Mouse (Mus musculus) embryonic stem cell, embryonic (primary cell): Measurements from ENCODE around the gene Cdk18.

Source experiments
- CTCF ChIA-PET, 4 experiments: fragments of 300-600 bp in 2 of 4; fragments of 350-600 bp in 2 of 4; sonication (Branson Sonifier 250); formaldehyde crosslinking; loops; one replicate each; lab custom pipeline; 2022; ENCODE audit warnings: inconsistent platforms in 2 of 4; lab: Charles Lee
- POLR2A ChIA-PET, 4 experiments: fragments of 300-600 bp in 2 of 4; fragments of 350-600 bp in 2 of 4; sonication (Branson Sonifier 250); formaldehyde crosslinking; loops; one replicate each; lab custom pipeline; 2022; ENCODE audit warnings: antibody characterized with exemption in 4 of 4, inconsistent platforms in 1 of 4; lab: Charles Lee

The Cdk18 gene

GRCm38 (mm10) chr1:132155737-132156136, 16.3 kb upstream of the Cdk18 start:
- CTCF ChIA-PET: interaction anchor here (0.5 to 9.1 kb wide), 68 partner anchors 9 to 573 kb away, joined by 3 to 119 read pairs (median 5); partner anchors contain the start of genes Cdk18 (in 1 of the 4), Elk4 (in 1 of the 4) and Gm10188 (in 1 of the 4)
- POLR2A ChIA-PET: interaction anchor here in 2 of 4 experiments (0.9 to 5.0 kb wide), 7 partner anchors 16 to 216 kb away, joined by 3 to 37 read pairs (median 3); partner anchors contain the start of gene Cdk18 (in 2 of the 2)

GRCm38 (mm10) chr1:132153691-132154090, 14.2 kb upstream of the Cdk18 start:
- ChIA-PET POLR2A (interaction anchor here (0.5 to 3.9 kb wide), 21 partner anchors 10 to 1488 kb away, joined by 3 to 18 read pairs (median 4); partner anchors contain the start of genes Cdk18 (in 2 of the 4) and Elk4 (in 1 of the 4)), CTCF (interaction anchor here (0.6 to 9.1 kb wide), 26 partner anchors 11 to 809 kb away, joined by 3 to 119 read pairs (median 5); partner anchors contain the start of genes Cdk18 (in 2 of the 4) and Cntn2 (in 1 of the 4))

GRCm38 (mm10) chr1:132153086-132153690, 13.7 kb upstream of the Cdk18 start:
- ChIA-PET POLR2A (interaction anchor here (0.5 to 3.9 kb wide), 28 partner anchors 9 to 1489 kb away, joined by 3 to 18 read pairs (median 4); partner anchors contain the start of genes Cdk18 (in 2 of the 4), Elk4 (in 1 of the 4), Fam72a (in 1 of the 4) and Srgap2 (in 1 of the 4)), CTCF (interaction anchor here (0.6 to 9.1 kb wide), 26 partner anchors 10 to 390 kb away, joined by 3 to 119 read pairs (median 5); partner anchors contain the start of genes Cdk18 (in 2 of the 4) and Cntn2 (in 1 of the 4))

- ChIA-PET CTCF (interaction anchor here in 3 of 4 experiments (0.5 to 9.1 kb wide), 14 partner anchors 9 to 170 kb away, joined by 3 to 119 read pairs (median 4); partner anchors contain the start of genes Cdk18 (in 1 of the 3) and Mfsd4a (in 1 of the 3)), POLR2A (interaction anchor here (0.5 to 3.9 kb wide), 18 partner anchors 10 to 624 kb away, joined by 3 to 18 read pairs (median 6); partner anchors contain the start of genes Elk4 (in 1 of the 4), Fam72a (in 1 of the 4) and Srgap2 (in 1 of the 4))
Observed at GRCm38 (mm10) chr1:132151908-132152307, 12.4 kb upstream of the Cdk18 start.

GRCm38 (mm10) chr1:132150817-132151601, 11.5 kb upstream of the Cdk18 start:
- ChIA-PET POLR2A (interaction anchor here in 2 of 4 experiments (1.2 to 3.9 kb wide), 5 partner anchors 9 to 210 kb away, joined by 5 to 18 read pairs (median 6); partner anchors contain the start of gene Elk4 (in 1 of the 2)), CTCF (interaction anchor here in 3 of 4 experiments (0.8 to 9.1 kb wide), 7 partner anchors 9 to 61 kb away, joined by 3 to 119 read pairs (median 10); partner anchors contain the start of gene Cdk18 (in 1 of the 3))

GRCm38 (mm10) chr1:132150171-132150570, 10.7 kb upstream of the Cdk18 start:
- CTCF ChIA-PET: interaction anchor here in 3 of 4 experiments (0.8 to 1.7 kb wide), 3 partner anchors 10 to 268 kb away, joined by 3 to 8 read pairs (median 6); partner anchors contain the start of gene Cdk18 (in 1 of the 3)
- POLR2A ChIA-PET: interaction anchor here in 2 of 4 experiments (1.0 to 2.3 kb wide), 2 partner anchors 8 to 141 kb away, joined by 3 to 6 read pairs; no protein-coding TSS in a partner anchor

- ChIA-PET CTCF (interaction anchor here in 2 of 4 experiments (1.4 to 1.7 kb wide), 2 partner anchors 9 to 154 kb away, joined by 6 to 8 read pairs; partner anchors contain the start of gene Cdk18 (in 1 of the 2)), POLR2A (interaction anchor here in 1 of 4 experiments (1.0 kb wide), 1 partner anchor 141 kb away, joined by 3 read pairs; no protein-coding TSS in a partner anchor)
Observed at GRCm38 (mm10) chr1:132149410-132149809, 9.9 kb upstream of the Cdk18 start.

GRCm38 (mm10) chr1:132145973-132146685, 6.6 kb upstream of the Cdk18 start:
- ChIA-PET POLR2A (no interaction called here), CTCF (interaction anchor here in 2 of 4 experiments (1.0 to 1.5 kb wide), 2 partner anchors 11 to 12 kb away, joined by 3 to 5 read pairs; no protein-coding TSS in a partner anchor)

- CTCF ChIA-PET: interaction anchor here in 2 of 4 experiments (0.6 to 1.5 kb wide), 2 partner anchors 12 to 13 kb away, joined by 3 to 5 read pairs; no protein-coding TSS in a partner anchor
Observed at GRCm38 (mm10) chr1:132144837-132145236, 5.4 kb upstream of the Cdk18 start.

GRCm38 (mm10) chr1:132144223-132144622, 4.7 kb upstream of the Cdk18 start:
- ChIA-PET CTCF (interaction anchor here in 1 of 4 experiments (1.8 kb wide), 1 partner anchor 23 kb away, joined by 4 read pairs; no protein-coding TSS in a partner anchor), POLR2A (interaction anchor here in 2 of 4 experiments (0.5 to 0.6 kb wide), 3 partner anchors 9 to 226 kb away, joined by 3 read pairs; no protein-coding TSS in a partner anchor)

More at GRCm38 (mm10) chr1:132144837-132145236, 5.4 kb upstream of the Cdk18 start:
- POLR2A ChIA-PET: interaction anchor here in 1 of 4 experiments (0.5 kb wide), 1 partner anchor 225 kb away, joined by 3 read pairs; no protein-coding TSS in a partner anchor

- CTCF ChIA-PET: interaction anchor here in 3 of 4 experiments (0.9 to 1.8 kb wide), 5 partner anchors 12 to 22 kb away, joined by 3 to 10 read pairs (median 5); no protein-coding TSS in a partner anchor
- POLR2A ChIA-PET: interaction anchor here in 2 of 4 experiments (0.6 to 1.8 kb wide), 4 partner anchors 10 to 134 kb away, joined by 3 to 7 read pairs (median 3); no protein-coding TSS in a partner anchor
Observed at GRCm38 (mm10) chr1:132143730-132144129, 4.2 kb upstream of the Cdk18 start.

GRCm38 (mm10) chr1:132143079-132143478, 3.6 kb upstream of the Cdk18 start:
- POLR2A ChIA-PET: interaction anchor here in 2 of 4 experiments (1.0 to 1.8 kb wide), 7 partner anchors 10 to 93 kb away, joined by 3 to 7 read pairs (median 3); no protein-coding TSS in a partner anchor
- CTCF ChIA-PET: interaction anchor here (0.6 to 1.9 kb wide), 19 partner anchors 9 to 927 kb away, joined by 3 to 11 read pairs (median 4); no protein-coding TSS in a partner anchor

GRCm38 (mm10) chr1:132141753-132142152, 2.3 kb upstream of the Cdk18 start:
- ChIA-PET CTCF (interaction anchor here (0.5 to 1.9 kb wide), 10 partner anchors 11 to 160 kb away, joined by 3 to 11 read pairs (median 4); no protein-coding TSS in a partner anchor), POLR2A (interaction anchor here in 3 of 4 experiments (0.6 to 3.0 kb wide), 9 partner anchors 8 to 1262 kb away, joined by 3 to 14 read pairs (median 6); no protein-coding TSS in a partner anchor)

- POLR2A ChIA-PET: interaction anchor here in 3 of 4 experiments (0.6 to 4.1 kb wide), 9 partner anchors 10 to 469 kb away, joined by 3 to 33 read pairs (median 8); partner anchors contain the start of gene Elk4 (in 1 of the 3)
- CTCF ChIA-PET: interaction anchor here in 2 of 4 experiments (0.5 to 3.1 kb wide), 10 partner anchors 11 to 1113 kb away, joined by 3 to 21 read pairs (median 6); no protein-coding TSS in a partner anchor
Observed at GRCm38 (mm10) chr1:132141166-132141565, 1.7 kb upstream of the Cdk18 start.

GRCm38 (mm10) chr1:132140574-132140973, 1.1 kb upstream of the Cdk18 start:
- POLR2A ChIA-PET: interaction anchor here in 3 of 4 experiments (0.5 to 4.1 kb wide), 14 partner anchors 13 to 469 kb away, joined by 3 to 33 read pairs (median 4); partner anchors contain the start of gene Elk4 (in 1 of the 3)

More at GRCm38 (mm10) chr1:132140574-132140973, 1.1 kb upstream of the Cdk18 start:
- CTCF ChIA-PET: interaction anchor here in 3 of 4 experiments (0.7 to 3.3 kb wide), 13 partner anchors 9 to 195 kb away, joined by 3 to 21 read pairs (median 6); partner anchors contain the start of gene Mfsd4a (in 1 of the 3)
